Comparison of ENCODE assay signal across 8 mouse cellular contexts in the genomic region with DNA sequence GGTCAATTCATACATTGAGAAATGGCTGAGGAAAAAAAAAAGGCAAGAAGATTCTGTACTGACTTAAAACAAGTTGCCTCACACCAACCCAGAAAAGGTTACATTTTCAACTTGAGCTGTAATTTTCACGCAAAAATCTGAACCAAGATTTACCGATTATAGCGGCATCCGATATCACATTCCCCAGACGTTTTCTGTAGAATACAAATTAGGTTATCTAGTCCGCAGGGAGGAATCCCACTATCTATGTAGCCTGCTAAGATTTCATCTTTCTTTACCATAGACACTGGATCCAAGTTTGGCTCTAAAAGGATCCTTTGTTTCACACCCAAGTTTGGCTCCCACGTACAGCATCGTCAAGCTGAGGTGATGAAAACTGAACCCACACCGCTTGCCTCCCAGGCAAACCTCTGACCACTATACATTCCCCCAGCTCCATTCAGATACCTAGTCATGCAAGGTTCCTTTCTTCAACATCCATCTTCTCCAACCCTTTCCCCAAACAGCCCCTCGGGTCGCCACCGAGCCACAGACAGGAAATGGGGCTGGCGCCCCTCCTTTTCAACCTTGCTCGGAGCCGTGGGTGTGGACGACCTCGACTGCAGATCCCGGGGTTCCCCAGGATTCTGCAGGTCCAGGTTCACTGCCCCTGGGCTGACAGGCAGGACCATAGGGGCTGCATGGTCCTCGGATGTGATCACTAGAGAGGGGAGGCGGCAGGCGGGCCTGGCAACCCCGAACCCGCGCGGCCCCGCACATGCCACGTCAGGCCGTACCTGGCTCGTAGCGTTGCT. TPM values are rescaled to one million over a fixed set of nuclear protein-coding genes. Genes with fewer than 3 reads are reported as not detected.
A peak's percentile ranks its signal among the peaks of the same experiment; 100 is the strongest.
DNase-seq lines count a peak whose midpoint lies in the region; ATAC-seq and TF ChIP-seq lines count a peak whose summit lies in the region.

No protein-coding gene starts in this region.

- H3K27ac ChIP-seq in lung, embryonic 14.5 days (ENCODE audit: low read depth) = peak overlapping the region; percentile 81
- peak overlapping the region; percentile 96 for H3K27ac ChIP-seq in hindbrain, embryonic 16.5 days (ENCODE audit: low read depth, low read length)
- peak overlapping the region; percentile 88 for H3K27ac ChIP-seq in midbrain, embryonic 14.5 days (replicated peaks; ENCODE audit: low read depth, low read length)

- ATAC-seq in lung, embryonic 14.5 days (ENCODE audit: insufficient read depth) = no peak
- ATAC-seq in hindbrain, embryonic 16.5 days = no peak
- no peak for ATAC-seq in midbrain, embryonic 14.5 days (ENCODE audit: low FRiP score, low TSS enrichment)

- TF ChIP-seq CTCF in lung, embryonic 14.5 days (IDR thresholded peaks at IDR 0.05; ENCODE audit: low read depth) = no peak

- H3K4me3 ChIP-seq in lung, embryonic 14.5 days (ENCODE audit: low read depth, low read length) = peak overlapping the region; percentile 94
- peak overlapping the region; percentile 98 for H3K4me3 ChIP-seq in hindbrain, embryonic 16.5 days (ENCODE audit: low read length)
- H3K4me3 ChIP-seq in midbrain, embryonic 14.5 days (replicated peaks; ENCODE audit: low read depth, low read length) = peak overlapping the region; percentile 83

- peak overlapping the region; percentile 88 for H3K9ac ChIP-seq in lung, embryonic 14.5 days
- peak overlapping the region; percentile 95 for H3K9ac ChIP-seq in hindbrain, embryonic 16.5 days (ENCODE audit: low read depth, low read length)
- peak overlapping the region; percentile 83 for H3K9ac ChIP-seq in midbrain, embryonic 14.5 days (replicated peaks; ENCODE audit: low read length)

- H3K27me3 ChIP-seq in lung, embryonic 14.5 days (ENCODE audit: insufficient read depth, low read length) = no peaks in the 10 kb centered on the region
- no peaks in the 10 kb centered on the region for H3K27me3 ChIP-seq in hindbrain, embryonic 16.5 days (replicated peaks; ENCODE audit: control insufficient read depth, insufficient read depth, low read length)
- H3K27me3 ChIP-seq in midbrain, embryonic 14.5 days (ENCODE audit: control insufficient read depth, insufficient read depth, low read length) = no peaks in the 10 kb centered on the region

- no peaks in the 10 kb centered on the region for H3K36me3 ChIP-seq in lung, embryonic 14.5 days (ENCODE audit: insufficient read depth)
- H3K36me3 ChIP-seq in hindbrain, embryonic 16.5 days (ENCODE audit: control insufficient read depth, insufficient read depth, low read length) = no peaks in the 10 kb centered on the region
- no peaks in the 10 kb centered on the region for H3K36me3 ChIP-seq in midbrain, embryonic 14.5 days (ENCODE audit: control insufficient read depth, insufficient read depth, low read length)

- peak; percentile 43 for DNase-seq in lung, embryonic 14.5 days
- no peak for DNase-seq in lung, postnatal 36 days
- DNase-seq in c-Kit-positive CD71-positive TER-119-positive erythroid progenitor cells, embryonic 14.5 days (ENCODE audit: low spot score) = peak; percentile 14
- no peak for DNase-seq in midbrain, embryonic 14.5 days
- DNase-seq in gastrocnemius, postnatal 10 days = no peak
- no peak for DNase-seq in cerebellum, postnatal 14 days
- no peak for DNase-seq in layer of hippocampus, adult 18-20 months (ENCODE audit: low spot score in 2 of 2)

- WGBS in lung, embryonic 14.5 days = under 1% methylated on average over 30 of the region's 30 CpGs
- WGBS in hindbrain, embryonic 16.5 days = under 1% methylated on average over 30 of the region's 30 CpGs
- WGBS in midbrain, embryonic 14.5 days = under 1% methylated on average over 30 of the region's 30 CpGs

- H3K4me1 ChIP-seq in lung, embryonic 14.5 days (ENCODE audit: insufficient read depth) = no peaks in the 10 kb centered on the region
- H3K4me1 ChIP-seq in hindbrain, embryonic 16.5 days (ENCODE audit: control insufficient read depth, insufficient read depth, low read depth, low read length) = peaks cover 11% of the 10 kb centered on the region
- H3K4me1 ChIP-seq in midbrain, embryonic 14.5 days (ENCODE audit: control insufficient read depth, insufficient read depth, low read length) = peaks cover 12% of the 10 kb centered on the region

- H3K9me3 ChIP-seq in lung, embryonic 14.5 days (ENCODE audit: low read depth, low read length) = no peaks in the 10 kb centered on the region
- no peaks in the 10 kb centered on the region for H3K9me3 ChIP-seq in hindbrain, embryonic 16.5 days (ENCODE audit: control insufficient read depth, low read length)
- no peaks in the 10 kb centered on the region for H3K9me3 ChIP-seq in midbrain, embryonic 14.5 days (ENCODE audit: control insufficient read depth, low read length)

- peak overlapping the region; percentile 73 for H3K4me2 ChIP-seq in lung, embryonic 14.5 days
- peak overlapping the region; percentile 70 for H3K4me2 ChIP-seq in hindbrain, embryonic 16.5 days (ENCODE audit: low read length)
- peak overlapping the region; percentile 65 for H3K4me2 ChIP-seq in midbrain, embryonic 14.5 days (ENCODE audit: low read length)

RNA-seq across cellular contexts. Expression of a gene that starts 0.5 kb away (rescaled TPM):
- polyA plus RNA-seq in lung, embryonic 14.5 days (2014; fragmentation: Nextera tagmentation; extraction: Ambion mirVana) = 30.5 and 32.8 TPM in 2 replicates
- 56.7 and 65.2 TPM in 2 replicates for polyA plus RNA-seq in hindbrain, embryonic 16.5 days (2015; fragmentation: Nextera tagmentation; extraction: Ambion mirVana)
- 47.3 and 48.5 TPM in 2 replicates for polyA plus RNA-seq in midbrain, embryonic 14.5 days (2014; fragmentation: Nextera tagmentation; extraction: Ambion mirVana)
- total RNA-seq in gastrocnemius, postnatal 10 days (2021) = 1 to 10 TPM; 2.9 to 5.0 TPM
- 10 to 100 TPM; 16.0 to 18.3 TPM for total RNA-seq in layer of hippocampus, adult 18-20 months (2021)

RNA-seq across cellular contexts. Expression of a gene that starts 0.8 kb away (rescaled TPM):
- polyA plus RNA-seq in lung, embryonic 14.5 days (2014; fragmentation: Nextera tagmentation; extraction: Ambion mirVana) = 15.2 and 15.4 TPM in 2 replicates
- 47.4 and 54.1 TPM in 2 replicates for polyA plus RNA-seq in hindbrain, embryonic 16.5 days (2015; fragmentation: Nextera tagmentation; extraction: Ambion mirVana)
- polyA plus RNA-seq in midbrain, embryonic 14.5 days (2014; fragmentation: Nextera tagmentation; extraction: Ambion mirVana) = 41.9 and 54.7 TPM in 2 replicates
- 10 to 100 TPM in 1 of 2 experiments, 1 to 10 TPM in 1; 8.4 to 11.7 TPM for total RNA-seq in gastrocnemius, postnatal 10 days (2021)
- 10 to 100 TPM; 34.4 to 34.7 TPM for total RNA-seq in layer of hippocampus, adult 18-20 months (2021)

RNA-seq across cellular contexts. Expression of a gene that starts 17.7 kb away (rescaled TPM):
- polyA plus RNA-seq in lung, embryonic 14.5 days (2014; fragmentation: Nextera tagmentation; extraction: Ambion mirVana) = 0.61 and 0.74 TPM in 2 replicates
- 2.6 and 2.7 TPM in 2 replicates for polyA plus RNA-seq in hindbrain, embryonic 16.5 days (2015; fragmentation: Nextera tagmentation; extraction: Ambion mirVana)
- polyA plus RNA-seq in midbrain, embryonic 14.5 days (2014; fragmentation: Nextera tagmentation; extraction: Ambion mirVana) = 2.4 and 4.4 TPM in 2 replicates
- under 1 TPM; 0.47 TPM for total RNA-seq in gastrocnemius, postnatal 10 days (2021)
- 1 to 10 TPM; 2.4 to 2.9 TPM for total RNA-seq in layer of hippocampus, adult 18-20 months (2021)

Comparison
In these comparisons a context has a peak if more than half of its experiments do, and no peak if none do; other contexts are left out.
1. DNase-seq: peak in lung, embryonic 14.5 days (single experiment) and c-Kit-positive CD71-positive TER-119-positive erythroid progenitor cells, embryonic 14.5 days (single experiment); none in lung, postnatal 36 days (single experiment), midbrain, embryonic 14.5 days (single experiment), gastrocnemius, postnatal 10 days (single experiment), cerebellum, postnatal 14 days (0 of 2) and layer of hippocampus, adult 18-20 months (0 of 2).
2. Peak in every context shown above with its lines, with median percentiles within 50 percentile points of each other: H3K27ac ChIP-seq, H3K4me2 ChIP-seq, H3K4me3 ChIP-seq and H3K9ac ChIP-seq.